Mouse (Mus musculus) embryonic facial prominence, embryonic 15.5 days (tissue): ENCODE data around the gene Mapk14. TPM values are rescaled to one million over a fixed set of nuclear protein-coding genes. Genes with fewer than 3 reads are reported as not detected.
"Not testable (repeated sequence)": the region's sequence is repeated elsewhere in the genome, so short reads cannot be mapped to it uniquely, and the experiment has no call there.

Source experiments
- ATAC-seq: fragments of 200-750 bp; cut with Nextera tagmentation; 2 replicates; pipeline ENCODE4 v1.8.0; 2017; ENCODE audit warnings: low read depth, moderate TSS enrichment; ENCODE audit not compliant: insufficient number of reproducible peaks, low FRiP score, low TSS enrichment
- H3K27ac ChIP-seq: fragments of 300-500 bp; sonication (generic); replicated peaks from 2 replicates; pipeline ENCODE4 v1.5.1; 2015; ENCODE audit warnings: mild to moderate bottlenecking, inconsistent platforms
- H3K27me3 ChIP-seq: fragments of 300-500 bp; sonication (generic); 2 replicates; pipeline ENCODE4 v1.6.1; 2015; ENCODE audit warnings: inconsistent platforms
- H3K36me3 ChIP-seq: fragments of 300-500 bp; sonication (generic); 2 replicates; pipeline ENCODE4 v1.6.1; 2015; ENCODE audit warnings: mild to moderate bottlenecking, inconsistent platforms
- H3K4me1 ChIP-seq: fragments of 300-500 bp; sonication (generic); 2 replicates; pipeline ENCODE4 v1.6.1; 2015; ENCODE audit warnings: inconsistent platforms
- H3K4me2 ChIP-seq: fragments of 300-500 bp; sonication (generic); replicated peaks from 2 replicates; pipeline ENCODE4 v1.6.1; 2015; ENCODE audit warnings: mild to moderate bottlenecking, inconsistent platforms
- H3K4me3 ChIP-seq: fragments of 300-500 bp; sonication (generic); replicated peaks from 2 replicates; pipeline ENCODE4 v1.5.1; 2015; ENCODE audit warnings: mild to moderate bottlenecking, inconsistent platforms
- H3K9ac ChIP-seq: fragments of 300-500 bp; sonication (generic); 2 replicates; pipeline ENCODE4 v1.6.1; 2015; ENCODE audit warnings: inconsistent platforms
- H3K9me3 ChIP-seq: fragments of 300-500 bp; sonication (generic); replicated peaks from 2 replicates; pipeline ENCODE4 v1.6.1; 2016; ENCODE audit warnings: inconsistent platforms
- WGBS: fragments of 180-500 bp; shearing (Covaris S2); methylation state at CpG from one replicate; pipeline ENCODE4 v1.1.7; 2015; 5-methylcytosine and 5-hydroxymethylcytosine counted together
- polyA plus RNA-seq: library from polyadenylated mRNA; unstranded; fragments of >200 nt; fragmentation: Nextera tagmentation; extraction: Ambion mirVana; gene quantifications from 2 replicates; pipeline ENCODE4 v1.2.1, GENCODE M21; 2015

Gene Mapk14
- polyA plus RNA-seq, 1 experiment from 2014 or later = 48.1 TPM

DNA sequence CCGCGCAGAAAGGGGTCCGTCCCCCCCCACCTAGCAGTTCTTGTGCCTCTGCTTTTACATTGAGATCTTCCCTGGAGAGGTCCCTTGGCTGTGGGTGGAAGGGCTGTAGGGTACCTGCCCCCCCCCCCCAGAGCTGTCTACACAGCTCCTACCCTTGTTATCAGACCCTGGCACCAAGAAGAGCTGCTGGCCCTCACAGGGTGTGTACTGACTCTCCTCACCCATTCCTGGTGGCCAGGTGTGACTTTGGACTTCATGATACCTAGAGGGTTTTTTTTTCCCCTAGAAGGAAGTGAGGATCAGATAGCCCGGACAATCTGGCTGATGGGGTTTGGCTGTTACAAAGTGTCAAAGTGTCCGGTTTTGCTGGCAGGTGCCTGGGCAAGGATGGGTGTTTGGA, 80.2 kb downstream of the Mapk14 start:
- WGBS = 93% methylated on average over 5 of the region's 5 CpGs
- H3K9me3 ChIP-seq = no peaks in the 10 kb centered on the region
- H3K4me2 ChIP-seq = 0 out of 2 replicates have a peak overlapping the region, but pooled peaks have one; percentile 87
- ATAC-seq = no peak
- no peak overlapping the region for H3K27ac ChIP-seq
- H3K4me1 ChIP-seq = peaks cover 22% of the 10 kb centered on the region
- H3K9ac ChIP-seq = no peak overlapping the region
- no peak overlapping the region for H3K4me3 ChIP-seq
- peaks cover 4% of the 10 kb centered on the region; the same call in 1 of the 2 replicates for H3K27me3 ChIP-seq
- H3K36me3 ChIP-seq = peaks cover 2% of the 10 kb centered on the region; the same call in 1 of the 2 replicates

DNA sequence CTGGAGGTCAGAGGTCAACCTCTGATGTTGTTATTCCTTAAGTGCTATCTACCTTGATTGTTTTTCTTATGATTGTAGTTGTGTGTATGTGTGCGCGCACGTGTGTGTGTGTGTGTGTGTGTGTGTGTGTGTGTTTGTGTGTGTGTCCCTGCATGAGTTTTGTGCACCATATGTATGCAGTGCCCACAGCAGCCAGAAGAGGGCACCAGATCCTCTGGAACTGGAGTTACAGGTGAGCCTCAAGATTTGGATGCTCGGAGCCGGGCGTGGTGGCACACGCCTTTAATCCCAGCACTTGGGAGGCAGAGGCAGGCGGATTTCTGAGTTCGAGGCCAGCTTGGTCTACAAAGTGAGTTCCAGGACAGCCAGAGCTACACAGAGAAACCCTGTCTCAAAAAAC, 83.2 kb downstream of the Mapk14 start:
- H3K27ac ChIP-seq, H3K36me3 ChIP-seq, H3K27me3 ChIP-seq, ATAC-seq, H3K4me2 ChIP-seq, H3K9me3 ChIP-seq, H3K4me3 ChIP-seq, H3K9ac ChIP-seq: not testable (repeated sequence)
- 96% methylated on average over 9 of the region's 9 CpGs for WGBS
- peaks cover 17% of the 10 kb centered on the region for H3K4me1 ChIP-seq

DNA sequence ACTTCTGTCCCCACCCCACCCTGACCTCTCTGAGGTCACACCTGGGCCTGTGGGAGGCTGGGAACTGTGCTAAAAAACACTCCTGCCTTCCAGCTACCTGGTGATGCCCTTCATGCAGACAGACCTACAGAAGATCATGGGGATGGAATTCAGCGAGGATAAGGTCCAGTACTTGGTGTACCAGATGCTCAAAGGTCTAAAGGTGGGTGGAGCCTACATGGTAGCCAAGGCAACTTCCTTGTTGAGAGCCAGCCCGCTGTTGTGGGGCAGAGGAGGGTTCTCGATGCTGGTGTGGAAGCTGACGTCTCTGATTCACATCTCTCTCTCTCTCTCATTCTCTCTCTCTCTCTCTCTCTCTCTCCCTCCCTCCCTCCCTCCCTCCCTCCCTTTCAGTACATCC, 84.0 kb downstream of the Mapk14 start:
- H3K36me3 ChIP-seq = peaks cover 6% of the 10 kb centered on the region; the same call in 1 of the 2 replicates
- H3K4me2 ChIP-seq = no peak overlapping the region
- H3K4me1 ChIP-seq = peaks cover 8% of the 10 kb centered on the region
- H3K9me3 ChIP-seq = no peaks in the 10 kb centered on the region
- WGBS = 78% methylated on average over 4 of the region's 4 CpGs
- H3K27me3 ChIP-seq = peaks cover 4% of the 10 kb centered on the region; the same call in 1 of the 2 replicates
- no peak overlapping the region for H3K4me3 ChIP-seq
- H3K27ac ChIP-seq = no peak overlapping the region
- ATAC-seq = no peak
- no peak overlapping the region for H3K9ac ChIP-seq

DNA sequence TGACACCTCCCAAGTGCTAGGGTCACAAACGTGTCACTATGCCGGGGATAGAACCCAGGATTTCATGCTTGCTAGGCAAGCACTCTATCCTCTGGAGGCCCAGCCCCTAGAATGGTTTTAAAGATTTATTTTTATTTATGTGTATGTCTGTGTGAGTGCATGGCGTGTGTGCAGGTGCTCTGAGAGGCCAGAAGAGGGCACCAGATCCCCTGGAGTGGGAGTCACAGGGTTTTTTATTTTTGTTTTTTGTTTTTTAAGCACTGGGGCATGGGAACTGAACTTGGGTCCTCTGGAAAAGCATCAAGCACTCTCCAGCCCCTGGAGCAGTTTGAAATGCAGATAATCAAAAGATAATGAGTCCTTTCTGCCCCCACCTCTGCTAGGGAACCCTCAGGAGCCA, 85.7 kb downstream of the Mapk14 start:
- H3K9ac ChIP-seq = no peak overlapping the region
- 91% methylated on average over 3 of the region's 3 CpGs for WGBS
- H3K27ac ChIP-seq = no peak overlapping the region
- H3K4me1 ChIP-seq = no peaks in the 10 kb centered on the region
- H3K4me3 ChIP-seq = no peak overlapping the region
- no peaks in the 10 kb centered on the region for H3K27me3 ChIP-seq
- ATAC-seq = no peak
- no peak overlapping the region for H3K4me2 ChIP-seq
- H3K36me3 ChIP-seq = peaks cover 6% of the 10 kb centered on the region; the same call in 1 of the 2 replicates
- no peaks in the 10 kb centered on the region for H3K9me3 ChIP-seq

DNA sequence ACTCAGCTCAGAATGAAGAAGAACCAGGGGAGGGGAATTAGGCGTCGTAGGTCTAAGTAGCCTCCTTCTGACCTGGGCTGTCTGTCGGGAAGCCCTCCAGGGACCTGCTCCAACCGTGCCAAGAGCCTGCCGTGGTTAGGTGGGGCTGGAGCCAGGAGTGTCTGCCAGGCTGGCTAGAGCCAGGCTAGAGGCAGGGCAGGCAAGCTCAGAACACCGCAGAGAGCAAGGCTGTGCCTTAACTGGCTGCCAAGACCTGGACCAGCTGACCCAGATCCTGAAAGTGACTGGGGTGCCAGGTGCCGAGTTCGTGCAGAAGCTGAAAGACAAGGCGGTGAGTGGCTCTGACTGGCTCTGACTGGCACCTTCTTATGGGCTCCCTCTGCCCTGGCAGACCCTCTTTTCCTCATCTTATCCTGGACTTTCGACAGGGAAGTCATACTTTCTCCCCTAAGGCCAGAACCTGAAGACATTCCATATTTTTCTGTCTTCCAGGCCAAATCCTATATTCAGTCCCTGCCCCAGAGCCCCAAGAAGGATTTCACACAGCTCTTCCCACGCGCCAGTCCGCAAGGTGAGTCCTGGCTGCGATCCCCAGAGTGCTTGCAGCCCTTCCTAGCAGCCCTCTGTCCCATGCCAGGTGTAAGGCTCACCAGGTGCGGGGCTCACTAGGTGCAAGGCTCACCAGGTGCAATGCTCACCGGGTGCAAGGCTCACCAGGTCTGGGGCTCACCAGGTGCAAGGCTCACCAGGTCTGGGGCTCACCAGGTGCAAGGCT, 86.3 kb downstream of the Mapk14 start:
- H3K27me3 ChIP-seq = no peaks in the 10 kb centered on the region
- no peaks in the 10 kb centered on the region for H3K4me1 ChIP-seq
- H3K4me2 ChIP-seq = no peak overlapping the region
- no peak for ATAC-seq
- H3K9ac ChIP-seq = no peak overlapping the region
- H3K27ac ChIP-seq = no peak overlapping the region
- H3K9me3 ChIP-seq = no peaks in the 10 kb centered on the region
- 77% methylated on average over 16 of the region's 16 CpGs for WGBS
- H3K4me3 ChIP-seq = no peak overlapping the region
- H3K36me3 ChIP-seq = peaks cover 6% of the 10 kb centered on the region; the same call in 1 of the 2 replicates

DNA sequence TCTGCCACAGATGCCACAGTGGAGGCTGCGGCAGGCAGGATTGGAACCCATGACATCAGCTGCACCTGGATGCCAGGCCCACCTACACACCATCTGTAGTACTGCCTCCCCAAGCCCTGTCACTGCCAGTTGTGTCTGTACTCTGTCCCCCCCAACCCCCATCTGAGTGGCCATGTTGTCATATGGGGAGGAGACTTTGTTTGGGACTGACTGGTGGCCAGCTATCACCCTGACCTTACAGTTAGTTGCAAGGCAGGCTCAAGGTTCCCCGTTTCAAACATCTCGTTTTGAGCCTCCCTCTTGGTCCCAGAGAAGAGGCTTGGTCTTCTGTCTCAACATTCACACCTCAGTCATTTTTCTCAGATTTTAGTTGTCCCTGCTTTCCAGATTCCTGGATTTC, 88.6 kb downstream of the Mapk14 start:
- Histone ChIP-seq H3K9ac (no peak overlapping the region), H3K27me3 (no peaks in the 10 kb centered on the region), H3K4me3 (no peak overlapping the region), H3K4me2 (no peak overlapping the region), H3K9me3 (no peaks in the 10 kb centered on the region), H3K36me3 (peaks cover 6% of the 10 kb centered on the region; the same call in 1 of the 2 replicates), H3K27ac (no peak overlapping the region), H3K4me1 (no peaks in the 10 kb centered on the region)
- 82% methylated on average over 3 of the region's 3 CpGs for WGBS
- ATAC-seq = peak; percentile 64; the same call in 1 of the 2 replicates

DNA sequence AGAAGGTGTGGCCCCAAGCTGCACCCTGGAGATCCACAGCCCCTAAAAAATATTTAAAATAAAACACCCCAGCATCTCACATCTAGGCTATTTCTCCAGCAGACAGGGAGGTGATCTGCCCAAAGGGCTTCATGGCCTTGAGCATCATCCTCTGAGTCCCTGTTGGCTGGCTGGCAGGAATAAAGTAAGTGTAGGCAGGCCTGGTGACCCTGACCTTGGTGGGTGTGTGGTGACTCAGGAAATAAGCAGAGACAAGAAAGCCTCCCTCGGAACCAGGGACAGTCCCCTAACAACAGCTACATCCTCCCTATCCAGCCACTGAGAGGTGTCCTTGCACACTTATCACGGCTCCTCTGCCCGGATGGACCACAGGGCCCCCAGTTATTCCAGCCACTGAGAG, 89.7 kb downstream of the Mapk14 start:
- Histone ChIP-seq H3K9me3 (no peaks in the 10 kb centered on the region), H3K9ac (no peak overlapping the region)
- 61% methylated on average over 3 of the region's 3 CpGs for WGBS

DNA sequence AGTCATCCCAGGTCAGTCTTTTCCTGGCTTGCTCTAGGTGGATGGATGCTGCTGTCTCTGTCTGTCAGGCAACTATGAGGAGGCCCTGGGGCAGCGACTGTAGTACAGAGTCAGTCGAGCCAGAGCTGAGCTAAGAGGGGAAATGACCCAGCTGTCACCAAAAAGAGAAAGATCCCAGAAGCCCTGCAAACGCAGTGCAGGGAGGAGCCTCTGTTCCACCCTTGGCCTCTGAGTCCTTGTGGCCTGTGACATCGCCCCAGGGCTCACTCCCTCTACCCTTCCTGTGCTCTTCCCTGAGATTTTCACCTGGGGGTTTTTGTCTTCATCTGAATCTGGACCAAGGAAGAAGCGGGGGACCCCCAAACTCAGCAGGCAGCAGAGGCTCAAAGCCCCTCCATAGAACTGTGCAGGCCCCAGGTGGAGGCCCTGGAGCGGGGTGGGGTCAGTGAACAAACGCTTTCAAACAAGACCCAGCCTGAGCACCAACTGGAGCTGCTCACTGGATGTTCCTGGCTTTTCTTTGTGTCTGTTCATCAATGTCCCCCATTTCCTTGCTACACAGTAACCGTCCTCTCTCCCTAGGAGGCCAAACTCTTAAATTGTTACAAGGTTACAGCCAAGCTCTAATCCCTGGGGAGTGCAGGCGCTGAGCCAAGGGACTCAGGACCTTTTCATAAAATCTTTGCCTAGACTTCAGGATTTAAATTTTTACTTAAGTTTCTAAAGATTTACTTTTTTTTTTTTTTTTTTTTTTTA, 90.3 kb downstream of the Mapk14 start:
- H3K4me1 ChIP-seq = no peaks in the 10 kb centered on the region
- no peak overlapping the region for H3K27ac ChIP-seq
- no peak for ATAC-seq
- H3K4me3 ChIP-seq = no peak overlapping the region
- peaks cover 2% of the 10 kb centered on the region; the same call in 1 of the 2 replicates for H3K36me3 ChIP-seq
- no peak overlapping the region for H3K4me2 ChIP-seq
- no peaks in the 10 kb centered on the region for H3K9me3 ChIP-seq
- 44% methylated on average over 9 of the region's 9 CpGs for WGBS
- H3K27me3 ChIP-seq = no peaks in the 10 kb centered on the region
- H3K9ac ChIP-seq = no peak overlapping the region

More for the DNA sequence above, 89.7 kb downstream of the Mapk14 start:
- Histone ChIP-seq H3K27me3 (no peaks in the 10 kb centered on the region), H3K27ac (no peak overlapping the region), H3K36me3 (peaks cover 6% of the 10 kb centered on the region; the same call in 1 of the 2 replicates), H3K4me1 (no peaks in the 10 kb centered on the region), H3K4me3 (no peak overlapping the region), H3K4me2 (no peak overlapping the region)
- ATAC-seq = no peak

DNA sequence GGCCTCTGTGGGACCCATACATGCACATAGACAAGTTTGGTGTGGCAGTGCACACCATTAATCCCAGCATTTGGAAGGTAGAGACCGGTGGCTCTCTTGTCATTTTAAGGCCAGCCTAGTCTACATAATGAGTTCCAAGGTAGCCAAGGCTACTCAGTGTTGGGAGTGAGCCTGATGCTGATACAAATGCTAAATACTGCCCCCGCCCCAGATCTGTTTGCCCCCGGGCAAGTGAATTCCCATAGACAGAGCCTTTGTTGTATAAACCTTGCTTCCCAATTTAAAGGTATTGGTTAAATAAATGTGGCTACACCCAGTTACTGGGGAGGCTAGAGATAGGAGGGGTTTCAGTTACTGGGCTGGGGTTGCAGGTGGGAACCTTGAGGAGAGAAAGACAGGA, 93.9 kb downstream of the Mapk14 start:
- WGBS = 81% methylated on average over 3 of the region's 3 CpGs
- no peaks in the 10 kb centered on the region for H3K9me3 ChIP-seq
- no peak overlapping the region for H3K27ac ChIP-seq
- H3K4me1 ChIP-seq = no peaks in the 10 kb centered on the region
- no peaks in the 10 kb centered on the region for H3K27me3 ChIP-seq
- H3K9ac ChIP-seq = no peak overlapping the region
- no peak overlapping the region for H3K4me2 ChIP-seq
- ATAC-seq = no peak
- no peak overlapping the region for H3K4me3 ChIP-seq
- H3K36me3 ChIP-seq = no peaks in the 10 kb centered on the region

DNA sequence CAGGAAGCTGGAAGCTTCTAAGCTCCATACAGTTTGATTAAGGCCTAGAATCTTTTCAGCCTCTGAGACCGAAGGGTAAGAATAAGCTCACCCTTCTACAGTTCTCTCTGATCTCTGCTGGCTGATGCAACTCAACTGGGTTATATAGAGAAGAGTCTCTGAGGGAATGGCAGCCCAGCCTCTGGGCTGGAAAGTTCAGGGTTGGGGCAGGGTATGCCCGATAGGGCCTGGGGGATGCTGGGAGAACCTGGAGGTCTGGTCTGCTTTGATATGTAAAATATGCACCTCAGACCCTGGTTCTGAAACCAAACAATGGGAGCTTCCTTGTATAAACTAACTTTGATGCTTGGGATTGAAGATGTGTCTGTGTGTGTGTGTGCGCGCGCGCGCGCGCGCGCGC, 96.4 kb downstream of the Mapk14 start:
- no peak overlapping the region for H3K9ac ChIP-seq
- no peaks in the 10 kb centered on the region for H3K27me3 ChIP-seq
- 92% methylated on average over 12 of the region's 12 CpGs for WGBS
- ATAC-seq = no peak
- no peak overlapping the region for H3K4me3 ChIP-seq
- H3K9me3 ChIP-seq = no peaks in the 10 kb centered on the region
- H3K4me2 ChIP-seq = no peak overlapping the region
- no peaks in the 10 kb centered on the region for H3K4me1 ChIP-seq
- no peak overlapping the region for H3K27ac ChIP-seq
- H3K36me3 ChIP-seq = no peaks in the 10 kb centered on the region

DNA sequence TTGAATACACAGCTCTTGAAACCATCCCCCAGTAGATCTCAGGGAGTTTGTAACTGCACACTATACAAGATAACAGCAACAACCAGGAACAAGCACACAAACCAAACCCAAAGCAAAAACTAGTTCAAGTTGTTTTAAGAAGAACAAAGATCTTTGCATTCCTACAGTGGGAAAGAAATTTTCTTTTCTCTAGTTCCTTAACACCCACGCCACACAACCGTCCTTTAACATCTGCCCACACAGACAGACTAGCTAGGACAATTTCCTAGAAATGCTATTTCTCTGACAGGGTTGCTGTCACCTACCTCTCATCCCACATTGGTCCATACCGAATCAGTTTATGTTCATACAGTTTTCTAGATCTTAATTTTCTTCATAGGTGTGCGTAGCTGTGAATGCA, 105.9 kb downstream of the Mapk14 start:
- WGBS = 87% methylated on average over 4 of the region's 4 CpGs
- peaks cover 11% of the 10 kb centered on the region for H3K4me1 ChIP-seq
- H3K4me2 ChIP-seq = no peak overlapping the region
- no peak for ATAC-seq
- no peaks in the 10 kb centered on the region for H3K27me3 ChIP-seq
- H3K4me3 ChIP-seq = no peak overlapping the region
- H3K9ac ChIP-seq = no peak overlapping the region
- H3K36me3 ChIP-seq = no peaks in the 10 kb centered on the region
- H3K9me3 ChIP-seq = no peaks in the 10 kb centered on the region
- no peak overlapping the region for H3K27ac ChIP-seq
